Mouse (Mus musculus) midbrain, embryonic 13.5 days (tissue): ENCODE measurements at regions not wholly inside any gene's neighbourhood (a gene's known extent, or its start where the extent isn't known, plus 50 kb on each side); places are given as distances from the start of the nearest gene placed in this dataset.

ENCODE experiments used
- ATAC-seq: fragments of 200-750 bp; cut with Nextera tagmentation; 2 replicates; pipeline ENCODE4 v1.8.0; 2017; ENCODE audit warnings: mild to moderate bottlenecking, moderate TSS enrichment, moderate library complexity
- H3K27ac ChIP-seq: fragments of 300-500 bp; sonication (generic); 2 replicates; pipeline ENCODE4 v1.5.1; 2015; ENCODE audit warnings: inconsistent platforms, mild to moderate bottlenecking, moderate library complexity
- H3K27me3 ChIP-seq: fragments of 300-500 bp; sonication (generic); 2 replicates; pipeline ENCODE4 v1.6.1; 2015; ENCODE audit warnings: mild to moderate bottlenecking, inconsistent platforms
- H3K36me3 ChIP-seq: fragments of 300-500 bp; sonication (generic); 2 replicates; pipeline ENCODE4 v1.6.1; 2015; ENCODE audit warnings: mild to moderate bottlenecking, inconsistent platforms
- H3K4me1 ChIP-seq: fragments of 300-500 bp; sonication (generic); replicated peaks from 2 replicates; pipeline ENCODE4 v1.6.1; 2015; ENCODE audit warnings: inconsistent platforms
- H3K4me2 ChIP-seq: fragments of 300-500 bp; sonication (generic); replicated peaks from 2 replicates; pipeline ENCODE4 v1.6.1; 2015; ENCODE audit warnings: moderate library complexity, mild to moderate bottlenecking, inconsistent platforms
- H3K4me3 ChIP-seq: fragments of 300-500 bp; sonication (generic); replicated peaks from 2 replicates; pipeline ENCODE4 v1.5.1; 2015; ENCODE audit warnings: mild to moderate bottlenecking, inconsistent platforms
- H3K9ac ChIP-seq: fragments of 300-500 bp; sonication (generic); replicated peaks from 2 replicates; pipeline ENCODE4 v1.6.1; 2015; ENCODE audit warnings: mild to moderate bottlenecking, inconsistent platforms
- H3K9me3 ChIP-seq: fragments of 300-500 bp; sonication (generic); 2 replicates; pipeline ENCODE4 v1.6.1; 2016; ENCODE audit warnings: mild to moderate bottlenecking, inconsistent platforms
- WGBS: fragments of 180-500 bp; shearing (Covaris S2); methylation state at CpG from one replicate; pipeline ENCODE4 v1.1.7; 2015; 5-methylcytosine and 5-hydroxymethylcytosine counted together

DNA sequence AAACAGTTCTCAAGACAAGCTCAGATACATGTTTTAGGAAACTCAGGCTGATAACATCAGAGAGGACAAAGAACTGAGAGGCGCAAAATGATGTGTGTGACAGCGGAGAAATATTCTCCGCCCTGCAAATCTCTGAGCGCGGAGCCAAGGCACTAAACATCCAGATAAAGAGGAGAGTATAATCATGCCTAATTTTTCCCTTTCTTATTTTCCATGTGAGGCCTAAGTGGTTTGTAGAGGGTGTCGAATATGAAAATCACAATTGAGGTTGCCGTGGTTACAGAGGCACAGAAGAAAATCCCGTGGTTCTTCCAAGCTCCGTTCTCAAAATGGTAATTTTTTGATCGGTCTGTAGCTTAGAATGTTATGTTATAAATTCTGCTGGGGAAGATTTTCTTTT is 272.6 kb upstream of the Syt1 start:
- Histone ChIP-seq H3K4me2 (no peak overlapping the region), H3K9me3 (no peaks in the 10 kb centered on the region), H3K4me1 (no peaks in the 10 kb centered on the region), H3K27ac (no peak overlapping the region), H3K27me3 (no peaks in the 10 kb centered on the region), H3K36me3 (no peaks in the 10 kb centered on the region), H3K9ac (no peak overlapping the region), H3K4me3 (no peak overlapping the region)
- WGBS: 73% methylated on average over 10 of the region's 10 CpGs
- ATAC-seq: peak; percentile 37; the same call in 1 of the 2 replicates

GRCm38 (mm10) chr10:109249781-109250180 is 239.0 kb upstream of the Syt1 start:
- no peak overlapping the region for H3K4me3 ChIP-seq
- H3K4me2 ChIP-seq: no peak overlapping the region
- no peak overlapping the region for H3K9ac ChIP-seq
- H3K27ac ChIP-seq: no peak overlapping the region
- WGBS: 96% methylated on average over 3 of the region's 3 CpGs
- H3K4me1 ChIP-seq: no peaks in the 10 kb centered on the region
- no peaks in the 10 kb centered on the region for H3K36me3 ChIP-seq
- no peak for ATAC-seq
- no peaks in the 10 kb centered on the region for H3K27me3 ChIP-seq
- H3K9me3 ChIP-seq: no peaks in the 10 kb centered on the region

DNA sequence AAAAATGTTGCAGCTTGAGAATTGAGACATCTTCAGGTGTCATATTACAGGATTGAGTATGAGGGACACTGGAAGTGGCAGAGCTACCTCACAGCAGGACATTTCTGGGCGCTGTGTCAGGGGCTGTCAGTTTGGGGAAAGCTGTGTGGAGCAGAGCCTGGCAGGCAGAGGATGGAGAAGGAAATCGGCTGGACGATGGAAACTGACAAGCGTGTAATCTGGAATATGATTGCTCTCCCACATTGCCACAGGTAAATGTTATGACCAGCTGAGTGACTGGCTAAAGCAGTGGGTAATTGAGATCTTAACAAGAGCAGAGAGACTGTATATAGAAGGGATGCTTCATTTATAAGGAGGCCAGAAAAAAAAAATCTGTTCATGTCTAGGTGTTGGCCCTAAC is 235.5 kb upstream of the Syt1 start:
- Histone ChIP-seq H3K27me3 (no peaks in the 10 kb centered on the region), H3K4me2 (no peak overlapping the region), H3K4me3 (no peak overlapping the region), H3K36me3 (no peaks in the 10 kb centered on the region), H3K4me1 (no peaks in the 10 kb centered on the region), H3K27ac (no peak overlapping the region), H3K9me3 (no peaks in the 10 kb centered on the region), H3K9ac (no peak overlapping the region)
- peak; percentile 69; the same call in 1 of the 2 replicates for ATAC-seq
- WGBS: 43% methylated on average over 4 of the region's 4 CpGs

DNA sequence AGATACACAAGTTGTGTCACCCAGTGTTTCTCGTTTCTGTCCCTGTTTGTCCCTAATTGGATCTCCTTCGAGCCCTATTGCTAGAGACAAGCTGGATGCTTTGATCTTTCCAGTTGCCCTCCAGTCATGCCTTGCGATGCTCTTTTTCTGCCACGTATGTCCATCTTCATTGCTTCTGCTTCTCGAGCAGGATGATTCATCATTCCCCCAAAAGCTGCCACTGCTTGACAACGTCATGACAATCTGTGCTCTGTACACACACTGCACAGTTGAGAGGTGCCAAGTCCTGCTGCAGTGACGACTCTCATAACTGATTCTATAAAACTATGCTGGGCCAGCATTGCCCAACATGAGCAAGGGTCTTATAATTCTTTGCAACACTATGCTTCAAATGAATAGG is 226.2 kb upstream of the Syt1 start:
- Histone ChIP-seq H3K4me3 (no peak overlapping the region), H3K9ac (no peak overlapping the region), H3K36me3 (no peaks in the 10 kb centered on the region), H3K9me3 (no peaks in the 10 kb centered on the region), H3K27ac (no peak overlapping the region), H3K27me3 (no peaks in the 10 kb centered on the region), H3K4me2 (no peak overlapping the region), H3K4me1 (no peaks in the 10 kb centered on the region)
- no peak for ATAC-seq
- WGBS: 75% methylated on average over 7 of the region's 7 CpGs

DNA sequence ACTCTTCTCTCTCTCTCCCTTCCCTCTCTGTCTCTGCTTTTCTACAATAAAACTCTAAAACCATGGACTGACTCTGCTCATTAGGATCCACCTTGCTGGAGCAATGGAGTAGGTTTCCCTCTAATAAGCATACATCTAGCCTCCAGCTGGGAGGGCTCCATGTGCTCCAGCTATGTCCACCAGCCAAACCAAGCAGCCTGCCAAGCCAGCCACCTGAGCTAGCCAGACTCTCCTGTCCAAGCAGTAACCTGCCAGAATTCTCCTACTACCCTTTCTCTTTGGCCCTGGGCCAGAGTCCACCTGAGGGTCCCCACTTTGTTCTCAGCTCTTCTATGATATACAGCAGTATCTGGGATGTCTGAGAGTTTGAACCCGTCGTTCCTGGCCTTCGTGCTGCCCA is 216.2 kb upstream of the Syt1 start:
- 93% methylated on average over 3 of the region's 3 CpGs for WGBS
- H3K9me3 ChIP-seq: no peaks in the 10 kb centered on the region
- no peak overlapping the region for H3K27ac ChIP-seq
- no peak for ATAC-seq
- no peak overlapping the region for H3K9ac ChIP-seq
- H3K4me1 ChIP-seq: no peaks in the 10 kb centered on the region
- H3K4me3 ChIP-seq: no peak overlapping the region
- H3K36me3 ChIP-seq: no peaks in the 10 kb centered on the region
- H3K27me3 ChIP-seq: no peaks in the 10 kb centered on the region
- H3K4me2 ChIP-seq: no peak overlapping the region

- Histone ChIP-seq H3K27me3 (no peaks in the 10 kb centered on the region), H3K4me2 (no peak overlapping the region), H3K9me3 (no peaks in the 10 kb centered on the region), H3K27ac (no peak overlapping the region), H3K9ac (no peak overlapping the region), H3K4me1 (no peaks in the 10 kb centered on the region), H3K36me3 (no peaks in the 10 kb centered on the region), H3K4me3 (no peak overlapping the region)
- ATAC-seq: no peak
- WGBS: 84% methylated on average over 8 of the region's 8 CpGs
Measured at GRCm38 (mm10) chr10:109188761-109189503, 178.2 kb upstream of the Syt1 start.

DNA sequence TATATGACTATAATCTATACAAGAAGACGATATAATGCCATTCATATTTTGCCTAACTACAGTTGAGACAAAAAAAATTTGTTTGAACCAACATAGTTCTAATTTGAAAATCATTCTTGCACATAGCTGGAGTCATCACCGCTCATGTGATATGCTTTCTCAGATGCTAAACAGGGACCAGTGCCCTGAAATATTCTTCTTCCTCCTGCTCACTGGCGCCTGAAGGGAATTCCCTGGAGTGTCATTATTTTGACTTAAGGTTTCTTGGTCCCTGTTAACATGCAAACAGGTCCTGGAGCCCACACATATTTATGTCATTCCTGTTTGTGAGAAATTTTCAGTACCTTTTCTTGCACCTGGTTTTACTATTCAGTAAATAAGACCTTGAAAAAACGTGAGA is 177.5 kb upstream of the Syt1 start:
- Histone ChIP-seq H3K36me3 (no peaks in the 10 kb centered on the region), H3K9ac (no peak overlapping the region), H3K4me2 (no peak overlapping the region), H3K27me3 (no peaks in the 10 kb centered on the region), H3K4me1 (no peaks in the 10 kb centered on the region), H3K4me3 (no peak overlapping the region), H3K27ac (no peak overlapping the region), H3K9me3 (no peaks in the 10 kb centered on the region)
- WGBS: 80% methylated on average over 4 of the region's 4 CpGs
- ATAC-seq: no peak

DNA sequence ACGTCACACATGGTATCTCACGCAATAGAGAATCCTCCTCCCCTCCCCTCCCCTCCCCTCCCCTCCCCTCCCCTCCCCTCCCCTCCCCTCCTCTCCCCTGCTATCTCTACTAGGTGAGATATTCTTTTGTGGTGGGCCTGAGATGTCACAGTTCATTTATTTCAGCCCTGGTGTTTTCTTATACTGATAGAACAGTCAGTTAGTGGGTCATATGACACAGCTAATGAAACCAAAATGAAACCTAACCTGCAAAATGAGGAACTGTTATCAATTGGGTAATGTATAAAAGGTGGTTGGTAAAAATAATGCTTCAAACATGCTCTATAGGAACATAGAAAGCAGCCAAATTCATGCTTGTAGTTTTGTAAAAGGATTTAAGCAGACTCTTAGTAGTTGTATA is 174.5 kb upstream of the Syt1 start:
- Histone ChIP-seq H3K4me2 (no peak overlapping the region), H3K36me3 (no peaks in the 10 kb centered on the region), H3K27me3 (no peaks in the 10 kb centered on the region), H3K4me1 (no peaks in the 10 kb centered on the region), H3K9ac (no peak overlapping the region), H3K9me3 (no peaks in the 10 kb centered on the region), H3K4me3 (no peak overlapping the region), H3K27ac (no peak overlapping the region)
- WGBS: 66% methylated on average over 2 of the region's 2 CpGs
- ATAC-seq: no peak

DNA sequence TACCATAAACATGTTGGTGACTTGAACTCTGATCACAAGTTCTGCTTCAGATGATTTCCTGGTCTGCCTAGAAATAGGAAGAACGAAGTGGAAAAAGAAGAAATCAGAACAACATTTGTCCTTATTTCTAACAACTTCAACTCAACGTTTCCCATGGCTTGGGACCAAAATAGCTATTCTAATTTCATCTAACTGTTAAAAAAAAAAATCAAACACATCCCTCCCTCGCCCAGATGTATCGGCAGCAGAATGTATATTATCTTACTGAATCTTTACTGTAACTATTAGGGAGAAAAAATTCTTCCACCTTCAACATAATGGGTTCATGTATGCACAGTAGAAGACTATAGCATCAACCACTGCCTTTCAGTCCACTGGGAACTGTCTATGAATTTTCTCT is 169.7 kb upstream of the Syt1 start:
- no peak for ATAC-seq
- H3K9ac ChIP-seq: no peak overlapping the region
- 91% methylated on average over 4 of the region's 4 CpGs for WGBS

GRCm38 (mm10) chr10:109160730-109161129 is 149.9 kb upstream of the Syt1 start:
- no peak overlapping the region for H3K9ac ChIP-seq
- no peaks in the 10 kb centered on the region for H3K4me1 ChIP-seq
- no peak overlapping the region for H3K4me3 ChIP-seq
- no peak overlapping the region for H3K27ac ChIP-seq
- no peaks in the 10 kb centered on the region for H3K36me3 ChIP-seq
- no peak for ATAC-seq
- 95% methylated on average over 1 of the region's 1 CpGs for WGBS
- H3K4me2 ChIP-seq: no peak overlapping the region
- no peaks in the 10 kb centered on the region for H3K9me3 ChIP-seq
- H3K27me3 ChIP-seq: no peaks in the 10 kb centered on the region

More for the DNA sequence above, 169.7 kb upstream of the Syt1 start:
- H3K36me3 ChIP-seq: no peaks in the 10 kb centered on the region
- no peaks in the 10 kb centered on the region for H3K9me3 ChIP-seq
- H3K27me3 ChIP-seq: no peaks in the 10 kb centered on the region
- H3K4me1 ChIP-seq: no peaks in the 10 kb centered on the region
- H3K4me2 ChIP-seq: no peak overlapping the region
- no peak overlapping the region for H3K27ac ChIP-seq
- no peak overlapping the region for H3K4me3 ChIP-seq

- no peak overlapping the region for H3K4me3 ChIP-seq
- no peaks in the 10 kb centered on the region for H3K9me3 ChIP-seq
- no peaks in the 10 kb centered on the region for H3K4me1 ChIP-seq
- no peak overlapping the region for H3K27ac ChIP-seq
- H3K27me3 ChIP-seq: no peaks in the 10 kb centered on the region
- no peak overlapping the region for H3K9ac ChIP-seq
- WGBS: 82% methylated on average over 5 of the region's 5 CpGs
- H3K36me3 ChIP-seq: no peaks in the 10 kb centered on the region
- no peak for ATAC-seq
- H3K4me2 ChIP-seq: no peak overlapping the region
Measured at GRCm38 (mm10) chr10:109155768-109156167, 145.0 kb upstream of the Syt1 start.

DNA sequence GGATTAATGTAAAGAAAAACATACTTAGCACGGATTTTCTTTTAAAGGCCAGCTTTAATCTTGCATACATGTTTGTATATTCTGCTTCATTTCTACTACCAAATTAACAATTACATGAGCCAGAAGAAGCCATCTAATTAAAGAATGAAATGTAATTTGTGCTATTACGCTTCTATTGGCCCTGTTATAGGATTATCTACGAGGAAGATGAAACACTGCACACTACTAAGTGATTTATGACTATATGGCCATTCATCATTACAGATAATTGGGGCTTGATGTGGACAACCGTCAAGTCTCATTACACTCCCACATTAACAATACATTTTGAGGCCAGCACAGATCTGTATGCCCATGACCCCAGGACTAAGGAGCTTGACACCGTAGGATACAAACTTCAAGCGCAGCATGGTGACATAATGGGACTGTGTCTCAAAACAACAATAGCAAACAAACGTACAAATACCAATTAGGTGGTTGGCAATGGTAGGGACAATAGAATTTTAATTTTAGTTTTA is 129.7 kb upstream of the Syt1 start:
- no peak for ATAC-seq
- Histone ChIP-seq H3K27ac (no peak overlapping the region), H3K9ac (no peak overlapping the region), H3K4me3 (no peak overlapping the region), H3K27me3 (no peaks in the 10 kb centered on the region), H3K4me1 (no peaks in the 10 kb centered on the region), H3K36me3 (no peaks in the 10 kb centered on the region), H3K9me3 (no peaks in the 10 kb centered on the region), H3K4me2 (no peak overlapping the region)
- 83% methylated on average over 7 of the region's 7 CpGs for WGBS
